Mouse (Mus musculus) intestine, postnatal 0 days (tissue): Measurements from ENCODE around the gene Pigq. TPM values are rescaled to one million over a fixed set of nuclear protein-coding genes. Genes with fewer than 3 reads are reported as not detected.

Source experiments
- ATAC-seq: fragments of 200-750 bp; cut with Nextera tagmentation; 2 replicates; pipeline ENCODE4 v1.8.0; 2017; ENCODE audit warnings: mild to moderate bottlenecking, moderate TSS enrichment, moderate library complexity
- H3K27ac ChIP-seq: fragments of 300-500 bp; sonication (generic); 2 replicates; pipeline ENCODE4 v1.5.1; 2014; ENCODE audit warnings: mild to moderate bottlenecking, low read depth, low read length, moderate library complexity
- H3K27me3 ChIP-seq: fragments of 300-500 bp; sonication (generic); replicated peaks from 2 replicates; pipeline ENCODE4 v1.6.1; 2014; ENCODE audit warnings: low read length, mixed read lengths; ENCODE audit not compliant: control insufficient read depth, insufficient read depth
- H3K36me3 ChIP-seq: fragments of 300-500 bp; sonication (generic); 2 replicates; pipeline ENCODE4 v1.6.1; 2014; ENCODE audit warnings: mild to moderate bottlenecking, moderate library complexity; ENCODE audit not compliant: control insufficient read depth, insufficient read depth
- H3K4me1 ChIP-seq: fragments of 300-500 bp; sonication (generic); replicated peaks from 2 replicates; pipeline ENCODE4 v1.6.1; 2014; ENCODE audit warnings: antibody characterized with exemption, low read length, mixed read lengths; ENCODE audit not compliant: control insufficient read depth, insufficient read depth
- H3K4me2 ChIP-seq: fragments of 300-500 bp; sonication (generic); replicated peaks from 2 replicates; pipeline ENCODE4 v1.6.1; 2014; ENCODE audit warnings: low read depth, mild to moderate bottlenecking, moderate library complexity
- H3K4me3 ChIP-seq: fragments of 300-500 bp; sonication (generic); 2 replicates; pipeline ENCODE4 v1.5.1; 2014; ENCODE audit warnings: low read depth, low read length
- H3K9ac ChIP-seq: fragments of 300-500 bp; sonication (generic); 2 replicates; pipeline ENCODE4 v1.6.1; 2014; ENCODE audit warnings: mild to moderate bottlenecking, low read depth, low read length
- H3K9me3 ChIP-seq: fragments of 300-500 bp; sonication (generic); 2 replicates; pipeline ENCODE4 v1.6.1; 2016; ENCODE audit warnings: mixed run types; ENCODE audit not compliant: control insufficient read depth
- CTCF ChIP-seq: sonication (generic); IDR thresholded peaks from 2 replicates; pipeline ENCODE4 v1.5.1; 2016; ENCODE audit warnings: low read depth, mild to moderate bottlenecking, control low read depth, antibody characterized with exemption, moderate library complexity
- WGBS: fragments of 180-500 bp; shearing (Covaris S2); extraction: QIAGEN DNeasy Blood & Tissue Kit; methylation state at CpG from one replicate; pipeline ENCODE4 v1.1.7; 2014; 5-methylcytosine and 5-hydroxymethylcytosine counted together
- polyA plus RNA-seq: library from polyadenylated mRNA; unstranded; fragments of >200 nt; fragmentation: Nextera tagmentation; extraction: Ambion mirVana; gene quantifications from 2 replicates; pipeline ENCODE4 v1.2.1, GENCODE M21; 2015

The Pigq gene
- polyA plus RNA-seq, 1 experiment from 2014 or later = 34.9 TPM

DNA sequence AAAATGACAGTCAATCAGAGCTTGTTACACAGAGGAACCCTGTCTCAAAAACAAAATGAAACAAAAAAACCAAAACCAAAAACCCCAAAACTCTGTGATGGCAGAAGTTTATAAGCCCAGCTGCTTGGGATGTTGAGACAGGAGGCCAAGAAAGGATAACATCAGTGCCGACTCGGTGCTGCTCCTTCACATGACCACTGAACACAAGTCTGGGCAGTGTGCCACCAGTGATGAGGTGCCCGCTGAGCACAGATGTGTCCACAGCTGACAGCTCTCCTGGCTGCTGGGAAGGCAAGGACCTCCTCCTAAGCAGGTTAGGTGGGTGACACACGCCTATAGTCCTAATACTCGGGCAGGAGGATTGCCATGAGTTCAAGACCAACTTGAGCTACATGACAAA, 22.6 kb downstream of the Pigq start:
- ATAC-seq = no peak
- Histone ChIP-seq H3K27me3 (no peaks in the 10 kb centered on the region), H3K27ac (no peak overlapping the region), H3K9me3 (no peaks in the 10 kb centered on the region), H3K36me3 (peaks cover 15% of the 10 kb centered on the region), H3K4me1 (peaks cover 11% of the 10 kb centered on the region), H3K4me2 (no peak overlapping the region), H3K9ac (no peak overlapping the region), H3K4me3 (no peak overlapping the region)
- TF ChIP-seq CTCF = no peak
- whole genome bisulfite sequencing = 80% methylated on average over 5 of the region's 5 CpGs

- Histone ChIP-seq H3K9me3 (no peaks in the 10 kb centered on the region), H3K4me3 (peak overlapping the region; percentile 75), H3K27ac (peak overlapping the region; percentile 89), H3K36me3 (no peaks in the 10 kb centered on the region), H3K4me1 (peaks cover 17% of the 10 kb centered on the region), H3K9ac (peak overlapping the region; percentile 55), H3K4me2 (peak overlapping the region; percentile 89), H3K27me3 (no peaks in the 10 kb centered on the region)
- WGBS = under 1% methylated on average over 35 of the region's 40 CpGs
- ATAC-seq = peak; percentile 98
- TF ChIP-seq CTCF = peak; percentile 0; the same call in 1 of the 2 replicates
Observed at GRCm38 (mm10) chr17:25919786-25920642, 24.7 kb downstream of the Pigq start.

DNA sequence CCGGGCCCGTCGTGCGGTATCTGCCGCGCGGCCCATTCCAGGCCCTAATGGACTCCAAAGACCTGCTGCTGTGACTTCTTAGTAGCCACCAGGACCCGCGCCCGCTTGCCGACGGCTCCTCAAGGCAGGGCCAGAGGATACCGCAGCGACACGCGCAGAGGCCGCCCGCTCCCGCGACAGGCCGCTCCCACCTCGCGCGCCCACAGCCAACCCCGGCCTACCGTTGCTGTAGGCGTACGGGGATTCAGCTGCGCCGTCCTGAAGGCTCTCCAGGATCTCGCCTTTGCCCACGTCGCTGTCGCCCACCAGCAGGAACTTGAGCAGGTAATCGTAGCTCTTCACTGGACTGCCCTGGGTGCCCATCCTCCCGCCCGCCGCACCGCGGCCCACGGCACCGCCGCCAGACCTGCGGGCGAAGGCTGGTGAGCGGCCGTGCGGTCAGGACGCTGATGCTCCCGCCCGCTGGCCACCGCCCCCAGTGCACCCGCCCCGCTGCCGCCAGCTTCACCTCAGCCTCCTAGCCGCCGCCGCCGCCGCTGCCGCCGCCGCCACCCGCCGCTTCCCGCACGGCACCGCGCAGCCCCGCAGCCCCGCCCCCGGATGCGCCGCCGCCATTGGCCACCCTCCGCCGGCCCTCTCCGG, 25.5 kb downstream of the Pigq start, which contains the start of gene Rab40c:
Gene Rab40c (minus strand): TSS at position 584 of the 642 bp plus-strand sequence.
- no peak for TF ChIP-seq CTCF
- ATAC-seq = no peak

DNA sequence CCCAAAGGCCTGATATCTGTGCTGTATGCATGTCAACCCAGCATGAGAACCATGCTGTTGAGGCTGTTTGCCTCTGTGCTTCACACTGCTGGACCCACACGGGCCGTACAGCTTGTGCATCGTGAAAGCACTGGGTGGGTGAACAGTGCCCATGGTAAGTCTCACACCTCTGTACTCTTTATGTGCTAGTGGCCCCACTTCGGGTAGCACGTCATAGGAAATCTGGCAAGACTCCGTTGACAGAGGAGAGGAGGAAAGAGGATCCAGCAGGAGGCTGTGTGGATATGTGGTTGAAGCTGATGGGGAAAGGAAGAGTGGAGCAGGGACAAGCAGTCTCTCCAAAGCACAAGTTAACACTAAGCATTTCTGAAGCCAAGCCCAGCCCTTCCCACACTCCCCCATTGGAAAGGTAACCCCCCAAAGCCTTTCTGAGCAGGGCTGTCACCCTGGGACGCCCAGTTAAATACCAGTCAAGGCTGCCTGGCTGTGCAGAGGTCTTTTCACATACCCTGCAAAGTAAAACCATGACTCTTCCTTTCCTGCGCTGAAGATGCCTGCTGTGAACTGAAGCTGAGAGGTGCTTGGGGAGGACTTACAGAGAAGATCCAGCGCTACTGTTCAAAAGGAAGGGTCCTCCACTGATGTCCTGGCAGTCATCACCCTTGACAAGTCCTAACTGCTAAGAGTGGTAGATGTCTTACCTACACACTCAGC, 26.5 kb downstream of the Pigq start:
- ATAC-seq = no peak
- Histone ChIP-seq H3K27ac (peak overlapping the region; percentile 60), H3K27me3 (no peaks in the 10 kb centered on the region), H3K9ac (peak overlapping the region; percentile 83), H3K9me3 (no peaks in the 10 kb centered on the region), H3K4me1 (peaks cover 17% of the 10 kb centered on the region), H3K36me3 (no peaks in the 10 kb centered on the region), H3K4me3 (peak overlapping the region; percentile 75), H3K4me2 (peak overlapping the region; percentile 89)
- no peak for TF ChIP-seq CTCF
- 72% methylated on average over 9 of the region's 9 CpGs for WGBS

More for the DNA sequence above, 25.5 kb downstream of the Pigq start, which contains the start of gene Rab40c:
- Histone ChIP-seq H3K4me3 (peak within 1 kb of the TSS; percentile 75), H3K4me2 (peak within 1 kb of the TSS; percentile 89), H3K27me3 (no peaks in the 10 kb centered on the region), H3K4me1 (peaks cover 17% of the 10 kb centered on the region), H3K9me3 (no peaks in the 10 kb centered on the region), H3K27ac (peak within 1 kb of the TSS; percentile 89), H3K9ac (peak within 1 kb of the TSS; percentile 83), H3K36me3 (no peaks in the 10 kb centered on the region)
- 0% methylated on average over 55 of the region's 78 CpGs for WGBS

GRCm38 (mm10) chr17:25916931-25917647, 27.6 kb downstream of the Pigq start:
- Histone ChIP-seq H3K27me3 (no peaks in the 10 kb centered on the region), H3K36me3 (no peaks in the 10 kb centered on the region), H3K4me1 (peaks cover 17% of the 10 kb centered on the region), H3K9ac (no peak overlapping the region), H3K27ac (peak overlapping the region; percentile 60), H3K4me3 (no peak overlapping the region), H3K9me3 (no peaks in the 10 kb centered on the region), H3K4me2 (peak overlapping the region; percentile 89)
- TF ChIP-seq CTCF = no peak
- no peak for ATAC-seq
- WGBS = 29% methylated on average over 8 of the region's 8 CpGs
